ENCODE assay signal across 8 mouse cellular contexts in genomic region chr9:31211690-31212499, GRCm38 (mm10). TPM values are rescaled to one million over a fixed set of nuclear protein-coding genes. Genes with fewer than 3 reads are reported as not detected.
DNase-seq lines count a peak whose midpoint lies in the region; ATAC-seq and TF ChIP-seq lines count a peak whose summit lies in the region.

Gene Aplp2 (minus strand): TSS chr9:31211815.

- H3K9ac ChIP-seq in MEL (ENCODE audit: control insufficient read depth, low read depth, low read length, poor library complexity, severe bottlenecking): peak within 1 kb of the TSS; percentile 93
- peak within 1 kb of the TSS; percentile 96 for H3K9ac ChIP-seq in forebrain, postnatal 0 days
- H3K9ac ChIP-seq in lung, embryonic 15.5 days: peak within 1 kb of the TSS; percentile 80

- peaks cover 4 to 16% of the 10 kb centered on the region in 2 experiments; a peak in 3 of 4 replicates for H3K4me1 ChIP-seq in MEL (ENCODE audit: control insufficient read depth in 1 of 2, insufficient read depth in 2 of 2, low read length in 2 of 2)
- H3K4me1 ChIP-seq in cerebellum, adult 2 months (ENCODE audit: control insufficient read depth, insufficient read depth, low read length): peaks cover 2% of the 10 kb centered on the region; the same call in 1 of the 2 replicates
- H3K4me1 ChIP-seq in forebrain, postnatal 0 days (ENCODE audit: insufficient read depth): peaks cover 13% of the 10 kb centered on the region
- peaks cover 45% of the 10 kb centered on the region for H3K4me1 ChIP-seq in lung, embryonic 15.5 days

- TF ChIP-seq CTCF in MEL (IDR thresholded peaks at IDR 0.05 in 2 of 3, conservative IDR thresholded peaks at IDR 0.05 in 1 of 3; ENCODE audit: control insufficient read depth in 1 of 3, insufficient read depth in 1 of 3, low read depth in 2 of 3, low read length in 3 of 3, poor library complexity in 1 of 3, severe bottlenecking in 1 of 3): no peak
- TF ChIP-seq CTCF in cerebellum, adult 2 months (IDR thresholded peaks at IDR 0.05; ENCODE audit: borderline replicate concordance, insufficient read depth, low read depth, low read length): no peak
- no peak; the same call in 1 of the 2 replicates for TF ChIP-seq CTCF in forebrain, postnatal 0 days (IDR thresholded peaks at IDR 0.05; ENCODE audit: low read depth)

- H3K9me3 ChIP-seq in MEL (replicated peaks; ENCODE audit: insufficient read depth, low read length): no peaks in the 10 kb centered on the region
- no peaks in the 10 kb centered on the region for H3K9me3 ChIP-seq in forebrain, postnatal 0 days (ENCODE audit: low read length)
- H3K9me3 ChIP-seq in lung, embryonic 15.5 days: no peaks in the 10 kb centered on the region

- peak within 1 kb of the TSS; percentile 86 for H3K4me2 ChIP-seq in forebrain, postnatal 0 days (ENCODE audit: low read depth)
- peak within 1 kb of the TSS; percentile 93 for H3K4me2 ChIP-seq in lung, embryonic 15.5 days

- H3K27ac ChIP-seq in MEL (ENCODE audit: control insufficient read depth, low read depth, low read length): peak within 1 kb of the TSS; percentile 27; the same call in 1 of the 2 replicates
- H3K27ac ChIP-seq in cerebellum, adult 2 months (ENCODE audit: insufficient read depth, low read length): peak within 1 kb of the TSS; percentile 91
- peak within 1 kb of the TSS; percentile 95 for H3K27ac ChIP-seq in forebrain, postnatal 0 days (ENCODE audit: low read depth, low read length)
- H3K27ac ChIP-seq in lung, embryonic 15.5 days: peak within 1 kb of the TSS; percentile 84

- ATAC-seq in forebrain, postnatal 0 days: peak; percentile 99
- ATAC-seq in lung, embryonic 15.5 days (ENCODE audit: borderline replicate concordance, extremely low read depth, low FRiP score, low TSS enrichment): peak; percentile 100

- no peak for TF ChIP-seq RAD21 in MEL (IDR thresholded peaks at IDR 0.05; ENCODE audit: low read depth, low read length)

- no peak for TF ChIP-seq EP300 in MEL (IDR thresholded peaks at IDR 0.05; ENCODE audit: low read depth in 1 of 2, low read length in 2 of 2)

- under 1% methylated on average over 63 of the region's 63 CpGs for WGBS in cerebellum, adult 2 months
- under 1% methylated on average over 63 of the region's 63 CpGs for WGBS in forebrain, postnatal 0 days
- under 1% methylated on average over 62 of the region's 63 CpGs for WGBS in lung, embryonic 15.5 days

- TF ChIP-seq POLR2A in MEL (IDR thresholded peaks at IDR 0.05; ENCODE audit: control insufficient read depth in 1 of 2, insufficient read depth in 1 of 2, low read depth in 1 of 2, low read length in 2 of 2, poor library complexity in 1 of 2): peak; percentile 95 to 99
- TF ChIP-seq POLR2A in cerebellum, adult 2 months (IDR thresholded peaks at IDR 0.05; ENCODE audit: borderline replicate concordance, insufficient read depth, low read length): peak; percentile 98

- peaks cover 0 to 11% of the 10 kb centered on the region in 2 experiments; a peak in 2 of 4 replicates for H3K36me3 ChIP-seq in MEL (ENCODE audit: control insufficient read depth in 1 of 2, insufficient read depth in 2 of 2, low read length in 2 of 2)
- no peaks in the 10 kb centered on the region for H3K36me3 ChIP-seq in forebrain, postnatal 0 days (ENCODE audit: insufficient read depth)
- no peaks in the 10 kb centered on the region for H3K36me3 ChIP-seq in lung, embryonic 15.5 days

- DNase-seq in MEL (ENCODE audit: low read depth, low spot score): peak; percentile 98
- peak; percentile 98 to 99 for DNase-seq in cerebellum, adult 2 months
- peak; percentile 97 for DNase-seq in forebrain, postnatal 0 days
- DNase-seq in heart, postnatal 4 days: peak; percentile 98
- peak; percentile 98 for DNase-seq in layer of hippocampus, adult 8-10 months (ENCODE audit: low spot score in 2 of 2)
- DNase-seq in ovary, adult 18-20 months (ENCODE audit: low spot score): peak; percentile 97
- DNase-seq in thymus, postnatal 0 days (ENCODE audit: low spot score): peak; percentile 97

- H3K79me2 ChIP-seq in MEL (ENCODE audit: control insufficient read depth, insufficient read depth, low read length, poor library complexity): peaks cover 11% of the 10 kb centered on the region

- peak within 1 kb of the TSS; percentile 81 to 99 for H3K4me3 ChIP-seq in MEL (ENCODE audit: control insufficient read depth in 1 of 2, insufficient read depth in 1 of 2, low read depth in 2 of 2, low read length in 2 of 2)
- H3K4me3 ChIP-seq in cerebellum, adult 2 months (replicated peaks; ENCODE audit: insufficient read depth, low read depth, low read length): peak within 1 kb of the TSS; percentile 95
- H3K4me3 ChIP-seq in forebrain, postnatal 0 days (ENCODE audit: low read depth, low read length): peak within 1 kb of the TSS; percentile 94
- H3K4me3 ChIP-seq in lung, embryonic 15.5 days: peak within 1 kb of the TSS; percentile 83

- H3K27me3 ChIP-seq in MEL (ENCODE audit: control insufficient read depth in 1 of 2, insufficient read depth in 2 of 2, low read length in 2 of 2): no peaks in the 10 kb centered on the region
- no peaks in the 10 kb centered on the region for H3K27me3 ChIP-seq in cerebellum, adult 2 months (ENCODE audit: control insufficient read depth, insufficient read depth, low read length)
- no peaks in the 10 kb centered on the region for H3K27me3 ChIP-seq in forebrain, postnatal 0 days (ENCODE audit: insufficient read depth, low read length)
- no peaks in the 10 kb centered on the region for H3K27me3 ChIP-seq in lung, embryonic 15.5 days

TF ChIP-seq in MEL, 35 proteins besides CTCF, POLR2A, EP300 and RAD21 (continues in another document):
- no peak; the same call in 1 of the 2 replicates for TF ChIP-seq CHD2 (IDR thresholded peaks at IDR 0.05; ENCODE audit: low read length)
- TF ChIP-seq GATA1 (IDR thresholded peaks at IDR 0.05; ENCODE audit: low read depth, low read length): no peak
- TF ChIP-seq ZC3H11A (IDR thresholded peaks at IDR 0.05; ENCODE audit: low read depth, low read length): no peak
- TF ChIP-seq TCF12 (IDR thresholded peaks at IDR 0.05; ENCODE audit: low read depth, low read length): peak; percentile 88
- TF ChIP-seq UBTF (IDR thresholded peaks at IDR 0.05; ENCODE audit: borderline replicate concordance, insufficient read depth, low read depth, low read length): peak; percentile 31; the same call in 1 of the 2 replicates
- no peak for TF ChIP-seq MXI1 (IDR thresholded peaks at IDR 0.05; ENCODE audit: low read depth, low read length)
- TF ChIP-seq TBP (IDR thresholded peaks at IDR 0.05; ENCODE audit: low read depth, low read length): peak; percentile 98
- no peak for TF ChIP-seq MEF2A (IDR thresholded peaks at IDR 0.05; ENCODE audit: extremely low read depth, insufficient replicate concordance, low read depth, low read length, poor library complexity, severe bottlenecking)
- TF ChIP-seq ZNF384 (IDR thresholded peaks at IDR 0.05; ENCODE audit: low read depth, low read length): no peak
- no peak for TF ChIP-seq MAFK (IDR thresholded peaks at IDR 0.05; ENCODE audit: borderline replicate concordance, low read depth, low read length)
- peak; percentile 48; the same call in 1 of the 2 replicates for TF ChIP-seq RCOR1 (IDR thresholded peaks at IDR 0.05; ENCODE audit: low read depth, low read length)
- 0 out of 2 replicates have a peak, but pooled peaks have one; percentile 60 for TF ChIP-seq ELF1 (IDR thresholded peaks at IDR 0.05; ENCODE audit: low read depth, low read length)
- TF ChIP-seq POLR2AphosphoS5 (IDR thresholded peaks at IDR 0.05; ENCODE audit: borderline replicate concordance, low read depth, low read length): 0 out of 2 replicates have a peak, but pooled peaks have one; percentile 74
- no peak for TF ChIP-seq NRF1 (IDR thresholded peaks at IDR 0.05; ENCODE audit: insufficient read depth, low read depth, low read length, poor library complexity, severe bottlenecking)
- TF ChIP-seq TAL1 (IDR thresholded peaks at IDR 0.05; ENCODE audit: low read length): no peak
- TF ChIP-seq USF2 (IDR thresholded peaks at IDR 0.05; ENCODE audit: borderline replicate concordance in 1 of 2, insufficient read depth in 1 of 2, low read depth in 1 of 2, low read length in 2 of 2): no peak
- TF ChIP-seq SMC3 (IDR thresholded peaks at IDR 0.05; ENCODE audit: low read depth, low read length): no peak
- no peak for TF ChIP-seq E2F4 (IDR thresholded peaks at IDR 0.05; ENCODE audit: borderline replicate concordance, low read depth, low read length)
- no peak for TF ChIP-seq JUND (IDR thresholded peaks at IDR 0.05; ENCODE audit: low read depth, low read length)
- TF ChIP-seq GABPA (IDR thresholded peaks at IDR 0.05; ENCODE audit: low read depth, low read length): no peak
- TF ChIP-seq BHLHE40 (IDR thresholded peaks at IDR 0.05; ENCODE audit: borderline replicate concordance, low read depth, low read length): no peak
- peak; percentile 77 for TF ChIP-seq HCFC1 (IDR thresholded peaks at IDR 0.05; ENCODE audit: low read depth, low read length)
- TF ChIP-seq ZMIZ1 (IDR thresholded peaks at IDR 0.05; ENCODE audit: low read depth, low read length): peak; percentile 97
- TF ChIP-seq USF1 (IDR thresholded peaks at IDR 0.05; ENCODE audit: low read depth, low read length): peak; percentile 35; the same call in 1 of the 2 replicates
- TF ChIP-seq NELFE (IDR thresholded peaks at IDR 0.05; ENCODE audit: low read depth, low read length): peak; percentile 99
- TF ChIP-seq SIN3A (IDR thresholded peaks at IDR 0.05; ENCODE audit: low read length): peak; percentile 80
- peak; percentile 100 for TF ChIP-seq MAZ (IDR thresholded peaks at IDR 0.05; ENCODE audit: low read depth, low read length)
- no peak for TF ChIP-seq MYB (IDR thresholded peaks at IDR 0.05; ENCODE audit: low read depth, low read length)
- TF ChIP-seq POLR2AphosphoS2 (IDR thresholded peaks at IDR 0.05; ENCODE audit: low read length): peak; percentile 95
- 0 out of 2 replicates have a peak, but pooled peaks have one; percentile 28 for TF ChIP-seq MAX (IDR thresholded peaks at IDR 0.05; ENCODE audit: low read length)

RNA-seq across cellular contexts. Expression of gene Aplp2, which starts in this region (rescaled TPM):
- 33.5 and 37.6 TPM in 2 replicates for total RNA-seq in MEL (2012; rRNA removed)
- polyA plus RNA-seq in MEL (2012; ENCODE audit: insufficient read depth in 1 of 2, insufficient read length in 2 of 2, low read depth in 1 of 2, low replicate concordance in 2 of 2, missing spikeins in 1 of 2): 10 to 100 TPM in 1 of 2 experiments, not detected in 1; 60.6 TPM
- polyA plus RNA-seq in cerebellum, adult 2 months (2012; rRNA removed): 1,017 and 1,095 TPM in 2 replicates
- 240 and 341 TPM in 2 replicates for total RNA-seq in forebrain, postnatal 0 days (2014; rRNA removed)
- polyA plus RNA-seq in forebrain, postnatal 0 days (2015; fragmentation: Nextera tagmentation; extraction: Ambion mirVana): 251 and 328 TPM in 2 replicates
- total RNA-seq in heart, postnatal 4 days (2021): 100 to 1,000 TPM; 311 to 312 TPM
- total RNA-seq in layer of hippocampus, adult 8-10 months (2022): 100 to 1,000 TPM; 453 to 504 (median 482) TPM
- polyA plus RNA-seq in lung, embryonic 15.5 days (2015; fragmentation: Nextera tagmentation; extraction: Ambion mirVana): 446 and 476 TPM in 2 replicates
- polyA plus RNA-seq in thymus, postnatal 0 days (2015; fragmentation: Nextera tagmentation; extraction: Ambion mirVana): 166 and 168 TPM in 2 replicates

Comparison
In these comparisons a context has a peak if more than half of its experiments do, and no peak if none do; other contexts are left out.
1. Peak in every context shown above with its lines: DNase-seq, ATAC-seq, H3K4me3 ChIP-seq and H3K27ac ChIP-seq.
2. H3K27ac ChIP-seq: peak in every context shown above with its lines; median percentile 95 in forebrain, postnatal 0 days; 91 in cerebellum, adult 2 months; 84 in lung, embryonic 15.5 days; 27 in MEL.